Comparison of ENCODE assay signal across 26 mouse cellular contexts in genomic region chr7:140987182-140988138, GRCm38 (mm10). TPM values are rescaled to one million over a fixed set of nuclear protein-coding genes. Genes with fewer than 3 reads are reported as not detected.
DNase-seq lines count a peak whose midpoint lies in the region; ATAC-seq and TF ChIP-seq lines count a peak whose summit lies in the region.
"Had no signal": no experiment of that assay in that cellular context is flagged by ENCODE, and none has a peak within 500 bp of the region (broad histone marks: within the 10 kb centered on the region; RNA-seq: fewer than 3 reads in every experiment).

No protein-coding gene starts in this region.

- no peak for ATAC-seq in embryonic facial prominence, embryonic 14.5 days (ENCODE audit: low read depth)
- ATAC-seq: CD4-positive, CD25-positive, alpha-beta regulatory T cell, adult 4 months; intestine, embryonic 16.5 days; midbrain, embryonic 16.5 days had no signal

- no peaks in the 10 kb centered on the region for H3K36me3 ChIP-seq in embryonic facial prominence, embryonic 14.5 days (ENCODE audit: control insufficient read depth, insufficient read depth, low read length)
- H3K36me3 ChIP-seq in small intestine, adult 2 months (ENCODE audit: control insufficient read depth, insufficient read depth, low read length), result no peaks in the 10 kb centered on the region
- H3K36me3 ChIP-seq: heart, embryonic 12.5 days; kidney, embryonic 15.5 days; limb, embryonic 12.5 days; stomach, embryonic 15.5 days had no signal

- no peak overlapping the region for H3K4me2 ChIP-seq in embryonic facial prominence, embryonic 14.5 days (ENCODE audit: low read depth, low read length)
- H3K4me2 ChIP-seq: heart, embryonic 12.5 days; hindbrain, embryonic 14.5 days; kidney, embryonic 15.5 days; limb, embryonic 12.5 days; stomach, embryonic 15.5 days had no signal

- no peak for TF ChIP-seq POLR2A in small intestine, adult 2 months (IDR thresholded peaks at IDR 0.05; ENCODE audit: low read depth, low read length)

- H3K27ac ChIP-seq in layer of hippocampus, adult 2 months, result no peak overlapping the region
- H3K27ac ChIP-seq in embryonic facial prominence, embryonic 14.5 days (replicated peaks; ENCODE audit: low read depth, low read length), result no peak overlapping the region
- peak overlapping the region; percentile 24; the same call in 1 of the 2 replicates for H3K27ac ChIP-seq in small intestine, adult 2 months (ENCODE audit: insufficient read depth, low read depth, low read length)
- H3K27ac ChIP-seq: hindbrain, embryonic 14.5 days; kidney, embryonic 15.5 days; limb, embryonic 12.5 days; stomach, embryonic 15.5 days had no signal

- TF ChIP-seq CTCF in layer of hippocampus, adult 2 months (conservative IDR thresholded peaks at IDR 0.05), result no peak
- TF ChIP-seq CTCF in small intestine, adult 2 months (IDR thresholded peaks at IDR 0.05; ENCODE audit: extremely low read depth, insufficient read length, insufficient replicate concordance, low read depth, low read length), result no peak

- no peaks in the 10 kb centered on the region for H3K4me1 ChIP-seq in embryonic facial prominence, embryonic 14.5 days (ENCODE audit: control insufficient read depth, insufficient read depth, low read length)
- H3K4me1 ChIP-seq in small intestine, adult 2 months (ENCODE audit: control insufficient read depth, insufficient read depth, insufficient read length, low read length), result peaks cover 5% of the 10 kb centered on the region
- H3K4me1 ChIP-seq: heart, embryonic 12.5 days; kidney, embryonic 15.5 days had no signal

- H3K4me3 ChIP-seq in layer of hippocampus, adult 2 months, result no peak overlapping the region
- H3K4me3 ChIP-seq in embryonic facial prominence, embryonic 14.5 days (ENCODE audit: low read depth, low read length), result no peak overlapping the region
- no peak overlapping the region for H3K4me3 ChIP-seq in small intestine, adult 2 months (ENCODE audit: low read depth, low read length)
- H3K4me3 ChIP-seq: heart, embryonic 12.5 days; kidney, embryonic 15.5 days; limb, embryonic 12.5 days; stomach, embryonic 15.5 days had no signal

- DNase-seq in layer of hippocampus, adult 2 months (ENCODE audit: low spot score in 2 of 2), result peak; percentile 25 to 43
- DNase-seq in layer of hippocampus, adult 9-11 months, result no peak
- DNase-seq in right cerebral cortex, adult 2 months (ENCODE audit: low spot score in 2 of 2), result peak; percentile 27 to 58
- no peak for DNase-seq in right cerebral cortex, postnatal 4 days
- peak; percentile 47 for DNase-seq in embryonic facial prominence, embryonic 14.5 days (ENCODE audit: low spot score)
- no peak for DNase-seq in T-cell, adult 2 months (ENCODE audit: low spot score)
- no peak for DNase-seq in lung, postnatal 14 days
- DNase-seq: adrenal gland, adult 8-10 months; cerebellum, adult 11-12 months; cerebellum, postnatal 36 days; gastrocnemius, postnatal 36 days; spleen, adult 18-20 months; thymus, postnatal 36 days had no signal

- WGBS in embryonic facial prominence, embryonic 14.5 days, result 68% methylated on average over 17 of the region's 17 CpGs
- 49% methylated on average over 17 of the region's 17 CpGs for WGBS in small intestine, adult 2 months

- no peaks in the 10 kb centered on the region for H3K27me3 ChIP-seq in embryonic facial prominence, embryonic 14.5 days (replicated peaks; ENCODE audit: control insufficient read depth, insufficient read depth, low read length)
- H3K27me3 ChIP-seq in small intestine, adult 2 months (ENCODE audit: control insufficient read depth, insufficient read depth, low read length), result no peaks in the 10 kb centered on the region
- H3K27me3 ChIP-seq: heart, embryonic 12.5 days; kidney, embryonic 15.5 days; limb, embryonic 12.5 days; stomach, embryonic 15.5 days had no signal

- H3K9ac ChIP-seq in embryonic facial prominence, embryonic 14.5 days (ENCODE audit: low read depth, low read length), result no peak overlapping the region
- H3K9ac ChIP-seq: heart, embryonic 12.5 days; hindbrain, embryonic 14.5 days; kidney, embryonic 15.5 days; limb, embryonic 12.5 days; stomach, embryonic 15.5 days had no signal

- no peaks in the 10 kb centered on the region for H3K9me3 ChIP-seq in embryonic facial prominence, embryonic 14.5 days (ENCODE audit: control insufficient read depth, low read length)
- H3K9me3 ChIP-seq: kidney, embryonic 15.5 days; stomach, embryonic 15.5 days had no signal

RNA-seq across cellular contexts. Expression of gene Ifitm1, which starts 20.4 kb away (rescaled TPM):
- 1 to 10 TPM; 1.9 to 2.9 TPM for total RNA-seq in layer of hippocampus, adult 2 months (2021)
- polyA plus RNA-seq in embryonic facial prominence, embryonic 14.5 days (2014; fragmentation: Nextera tagmentation; extraction: Ambion mirVana), result 63.4 and 76.6 TPM in 2 replicates
- 107 and 120 TPM in 2 replicates for polyA plus RNA-seq in small intestine, adult 2 months (2012; rRNA removed)
- polyA plus RNA-seq: CD4-positive, CD25-positive, alpha-beta regulatory T cell, adult 4 months had no signal

RNA-seq across cellular contexts. Expression of gene Ifitm3, which starts 23.1 kb away (rescaled TPM):
- 10 to 100 TPM in 1 of 2 experiments, 1 to 10 TPM in 1; 9.6 to 13.9 TPM for total RNA-seq in layer of hippocampus, adult 2 months (2021)
- 170 and 178 TPM in 2 replicates for polyA plus RNA-seq in embryonic facial prominence, embryonic 14.5 days (2014; fragmentation: Nextera tagmentation; extraction: Ambion mirVana)
- polyA plus RNA-seq in small intestine, adult 2 months (2012; rRNA removed), result 101 and 147 TPM in 2 replicates

RNA-seq across cellular contexts. Expression of gene Ifitm6, which starts 30.3 kb away (rescaled TPM):
- not detected for total RNA-seq in layer of hippocampus, adult 2 months (2021)
- 1.6 and 2.1 TPM in 2 replicates for polyA plus RNA-seq in embryonic facial prominence, embryonic 14.5 days (2014; fragmentation: Nextera tagmentation; extraction: Ambion mirVana)
- 2.5 and 3.1 TPM in 2 replicates for polyA plus RNA-seq in small intestine, adult 2 months (2012; rRNA removed)
- total RNA-seq: gastrocnemius, postnatal 36 days; layer of hippocampus, postnatal 10 days had no signal
- polyA plus RNA-seq: CD4-positive, CD25-positive, alpha-beta regulatory T cell, adult 4 months; heart, embryonic 12.5 days; limb, embryonic 12.5 days had no signal

RNA-seq across cellular contexts. Expression of gene Ifitm2, which starts 31.7 kb away (rescaled TPM):
- 10 to 100 TPM; 13.0 to 16.3 TPM for total RNA-seq in layer of hippocampus, adult 2 months (2021)
- 1,406 and 1,438 TPM in 2 replicates for polyA plus RNA-seq in embryonic facial prominence, embryonic 14.5 days (2014; fragmentation: Nextera tagmentation; extraction: Ambion mirVana)
- polyA plus RNA-seq in small intestine, adult 2 months (2012; rRNA removed), result 263 and 363 TPM in 2 replicates

RNA-seq across cellular contexts. Expression of gene Gm45717, which starts 31.7 kb away (rescaled TPM):
- not detected for total RNA-seq in layer of hippocampus, adult 2 months (2021)
- 0.89 TPM in 1 of 2 replicates, not detected in the other for polyA plus RNA-seq in embryonic facial prominence, embryonic 14.5 days (2014; fragmentation: Nextera tagmentation; extraction: Ambion mirVana)
- polyA plus RNA-seq in small intestine, adult 2 months (2012; rRNA removed), result 1.1 TPM in 1 of 2 replicates, not detected in the other
- total RNA-seq: adrenal gland, adult 8-10 months; gastrocnemius, postnatal 36 days; heart, postnatal 25 days; layer of hippocampus, postnatal 10 days; megakaryocyte-erythroid progenitor cell, adult 5-6 weeks had no signal
- polyA plus RNA-seq: heart, embryonic 12.5 days; hindbrain, embryonic 14.5 days; intestine, embryonic 16.5 days; limb, embryonic 12.5 days; liver, embryonic 16.5 days; midbrain, embryonic 16.5 days had no signal

Comparison
In these comparisons a context has a peak if more than half of its experiments do, and no peak if none do; other contexts are left out.
1. DNase-seq: peak in layer of hippocampus, adult 2 months (2 of 2), right cerebral cortex, adult 2 months (2 of 2) and embryonic facial prominence, embryonic 14.5 days (single experiment); none in layer of hippocampus, adult 9-11 months (single experiment), right cerebral cortex, postnatal 4 days (single experiment), T-cell, adult 2 months (single experiment) and lung, postnatal 14 days (single experiment).